Mouse (Mus musculus): Measurements from ENCODE around the gene Rab3gap2.
A peak's percentile ranks its signal among the peaks of the same experiment; 100 is the strongest.

Gene Rab3gap2

DNA sequence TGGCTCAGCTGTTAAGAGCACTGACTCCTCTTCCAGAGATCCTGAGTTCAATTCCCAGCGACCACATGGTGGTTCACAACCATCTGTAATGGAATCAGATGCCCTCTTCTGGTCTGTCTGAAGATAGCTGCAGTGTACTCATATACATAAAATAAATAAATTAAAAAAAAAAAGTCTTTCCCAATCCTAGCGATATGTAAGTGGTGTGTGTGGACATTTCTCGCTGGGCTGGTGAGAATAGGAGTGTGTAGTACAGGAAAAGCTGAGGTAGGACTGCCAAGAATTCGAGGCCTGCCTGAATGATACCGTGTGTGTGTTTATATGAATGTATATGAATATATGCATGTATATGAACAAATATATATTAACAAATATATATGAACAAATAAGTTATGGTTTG is 127.4 kb downstream of the Rab3gap2 start:
- DNase-seq (ENCODE audit: low spot score in 2 of 2), result no peak

DNA sequence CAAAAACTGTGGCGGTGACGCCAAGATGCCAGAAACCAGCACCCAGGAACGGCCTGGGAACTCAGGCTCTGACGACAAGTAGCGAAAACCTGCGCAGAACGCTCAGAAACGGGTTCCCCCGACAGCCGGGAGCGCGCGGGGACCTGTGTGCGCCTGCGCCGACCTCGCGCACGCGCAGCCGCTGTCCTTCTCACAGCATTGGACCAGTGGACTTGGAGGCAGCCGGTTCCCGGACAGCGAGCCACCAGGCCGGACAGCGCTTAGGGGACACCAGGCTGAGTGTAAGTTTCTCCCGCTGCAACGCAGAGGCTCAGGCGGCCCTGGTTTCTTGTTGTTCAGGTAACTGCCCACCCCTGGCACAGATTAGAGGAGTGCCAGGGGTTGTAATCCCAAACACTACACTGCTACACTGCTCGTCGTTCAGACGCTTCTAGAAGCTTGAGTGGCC is 128.1 kb downstream of the Rab3gap2 start, which contains the start of gene Bpnt1:
TSS of gene Bpnt1 (plus strand) at position 167 of the 448 bp plus-strand sequence.
- peak; percentile 73 to 75 for DNase-seq (ENCODE audit: low spot score in 2 of 2)

DNA sequence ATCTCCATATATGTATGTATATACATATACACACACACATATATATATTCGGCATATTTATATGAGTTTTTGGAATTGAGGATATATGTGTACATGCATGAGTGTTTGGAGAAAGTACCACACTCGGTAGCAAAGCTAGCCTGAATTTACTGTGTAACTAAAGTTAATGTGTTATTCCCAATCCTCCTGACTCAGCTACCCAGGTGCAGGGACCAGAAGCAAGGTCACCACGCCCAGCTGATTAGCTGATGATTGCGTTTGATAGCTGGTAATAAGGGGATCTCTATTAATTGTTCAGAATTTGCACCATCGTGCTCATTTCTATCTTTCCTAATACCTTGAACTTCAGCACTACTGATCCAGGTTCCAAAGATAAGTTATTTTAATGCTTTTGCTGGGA is 129.7 kb downstream of the Rab3gap2 start:
- DNase-seq (ENCODE audit: low spot score in 2 of 2), result no peak

DNA sequence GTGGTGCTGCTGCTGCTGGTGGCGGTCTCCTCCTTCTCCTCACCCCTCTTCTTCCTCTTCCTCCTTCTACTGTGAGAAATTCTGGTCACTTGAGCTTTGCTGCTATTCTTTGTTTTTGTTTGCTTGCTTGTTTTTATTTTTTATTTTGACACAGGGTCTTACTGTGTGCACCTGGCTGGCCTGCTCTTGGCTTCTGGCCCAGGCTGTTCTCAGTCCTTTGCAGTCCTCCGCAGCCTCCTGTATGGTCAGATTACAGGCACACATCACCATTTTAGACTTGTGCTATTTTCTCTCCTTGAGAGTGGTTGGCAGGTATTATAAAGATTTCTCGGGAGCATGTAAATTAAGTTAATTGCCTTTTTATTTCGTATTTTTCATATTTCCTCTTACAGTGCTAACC is 130.2 kb downstream of the Rab3gap2 start:
- no peak for DNase-seq (ENCODE audit: low spot score in 2 of 2)

DNA sequence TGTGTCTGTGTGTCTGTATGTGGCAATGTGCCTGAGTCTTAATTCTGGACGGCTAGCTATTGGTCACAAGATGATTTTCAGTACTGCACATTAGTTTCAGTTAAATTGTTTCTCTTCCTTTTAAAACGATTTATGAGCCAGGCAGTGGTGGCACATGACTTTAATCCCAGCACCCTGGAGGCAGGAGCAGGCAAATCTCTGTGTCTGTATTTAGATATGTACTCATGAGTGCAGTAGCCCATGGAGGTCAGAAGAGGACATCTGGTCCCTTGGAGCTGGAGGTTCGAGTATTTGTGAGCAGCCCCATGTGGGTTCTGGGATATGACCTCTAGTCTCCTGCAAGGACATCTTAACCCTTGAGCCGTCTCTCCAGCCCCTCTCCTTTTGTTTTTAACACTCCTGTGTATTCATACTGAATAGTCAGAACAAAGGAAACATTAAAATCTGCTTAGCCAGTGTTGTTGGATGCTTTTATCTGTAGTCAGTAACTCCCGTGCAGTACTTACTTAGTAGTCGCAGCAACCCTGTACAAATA is 131.4 kb downstream of the Rab3gap2 start:
- no peak for DNase-seq (ENCODE audit: low spot score in 2 of 2)
